Mouse (Mus musculus) midbrain, embryonic 10.5 days (tissue): ENCODE measurements around the gene Ercc6. TPM values are rescaled to one million over a fixed set of nuclear protein-coding genes. Genes with fewer than 3 reads are reported as not detected.

Experiments
- DNase-seq: peaks from one replicate; pipeline ENCODE4 v3.0.0-alpha.2; 2017; ENCODE audit warnings: low spot score
- H3K27ac ChIP-seq: fragments of 300-500 bp; sonication (generic); replicated peaks from 2 replicates; pipeline ENCODE4 v1.5.1; 2016; ENCODE audit warnings: mild to moderate bottlenecking
- H3K27me3 ChIP-seq: fragments of 300-500 bp; sonication (generic); 2 replicates; pipeline ENCODE4 v1.6.1; 2016; ENCODE audit warnings: low read depth, mild to moderate bottlenecking; ENCODE audit not compliant: poor library complexity, severe bottlenecking
- H3K36me3 ChIP-seq: fragments of 300-500 bp; sonication (generic); 2 replicates; pipeline ENCODE4 v1.6.1; 2016; ENCODE audit warnings: mild to moderate bottlenecking, moderate library complexity
- H3K4me1 ChIP-seq: fragments of 300-500 bp; sonication (generic); 2 replicates; pipeline ENCODE4 v1.6.1; 2016
- H3K4me3 ChIP-seq: fragments of 300-500 bp; sonication (generic); 2 replicates; pipeline ENCODE4 v1.5.1; 2016; ENCODE audit warnings: mild to moderate bottlenecking, moderate library complexity
- H3K9me3 ChIP-seq: fragments of 300-500 bp; sonication (generic); replicated peaks from 2 replicates; pipeline ENCODE4 v1.6.1; 2016; ENCODE audit warnings: mild to moderate bottlenecking
- WGBS: fragments of 180-500 bp; shearing (Covaris S2); methylation state at CpG from one replicate; pipeline ENCODE4 v1.1.7; 2016; 5-methylcytosine and 5-hydroxymethylcytosine counted together
- polyA plus RNA-seq: library from polyadenylated mRNA; unstranded; fragments of >200 nt; fragmentation: Nextera tagmentation; extraction: Ambion mirVana; gene quantifications from 2 replicates; pipeline ENCODE4 v1.2.1, GENCODE M21; 2016

Gene Ercc6
- polyA plus RNA-seq, 1 experiment from 2014 or later, result 26.0 TPM

GRCm38 (mm10) chr14:32525996-32526705 is 12.8 kb downstream of the Ercc6 start:
- H3K4me3 ChIP-seq, result no peak overlapping the region
- peaks cover 63% of the 10 kb centered on the region for H3K36me3 ChIP-seq
- H3K9me3 ChIP-seq, result no peaks in the 10 kb centered on the region
- H3K27me3 ChIP-seq, result no peaks in the 10 kb centered on the region
- no peak overlapping the region for H3K27ac ChIP-seq
- no peaks in the 10 kb centered on the region for H3K4me1 ChIP-seq
- DNase-seq, result no peak
- WGBS, result 80% methylated on average over 14 of the region's 14 CpGs

GRCm38 (mm10) chr14:32527211-32527610 is 13.9 kb downstream of the Ercc6 start:
- Histone ChIP-seq H3K36me3 (peaks cover 58% of the 10 kb centered on the region), H3K27ac (no peak overlapping the region), H3K9me3 (no peaks in the 10 kb centered on the region), H3K27me3 (no peaks in the 10 kb centered on the region), H3K4me1 (peaks cover 8% of the 10 kb centered on the region), H3K4me3 (no peak overlapping the region)
- no peak for DNase-seq
- 91% methylated on average over 9 of the region's 9 CpGs for WGBS

GRCm38 (mm10) chr14:32529036-32529435 is 15.7 kb downstream of the Ercc6 start:
- Histone ChIP-seq H3K36me3 (peaks cover 61% of the 10 kb centered on the region), H3K9me3 (no peaks in the 10 kb centered on the region), H3K27ac (no peak overlapping the region), H3K27me3 (no peaks in the 10 kb centered on the region), H3K4me1 (peaks cover 16% of the 10 kb centered on the region), H3K4me3 (no peak overlapping the region)
- DNase-seq, result no peak
- WGBS, result 91% methylated on average over 7 of the region's 7 CpGs

- DNase-seq, result no peak
- Histone ChIP-seq H3K9me3 (no peaks in the 10 kb centered on the region), H3K4me1 (peaks cover 16% of the 10 kb centered on the region), H3K36me3 (peaks cover 61% of the 10 kb centered on the region), H3K27ac (no peak overlapping the region), H3K27me3 (no peaks in the 10 kb centered on the region), H3K4me3 (no peak overlapping the region)
- WGBS, result 20% methylated on average over 2 of the region's 2 CpGs
Observed at GRCm38 (mm10) chr14:32530896-32531295, 17.6 kb downstream of the Ercc6 start.

GRCm38 (mm10) chr14:32531371-32531770 is 18.1 kb downstream of the Ercc6 start:
- Histone ChIP-seq H3K36me3 (peaks cover 61% of the 10 kb centered on the region), H3K4me1 (peaks cover 16% of the 10 kb centered on the region), H3K27me3 (no peaks in the 10 kb centered on the region), H3K27ac (0 out of 2 replicates have a peak overlapping the region, but pooled peaks have one; percentile 33), H3K9me3 (no peaks in the 10 kb centered on the region), H3K4me3 (no peak overlapping the region)
- no peak for DNase-seq
- 87% methylated on average over 3 of the region's 3 CpGs for WGBS

- Histone ChIP-seq H3K4me1 (peaks cover 16% of the 10 kb centered on the region), H3K9me3 (no peaks in the 10 kb centered on the region), H3K4me3 (no peak overlapping the region), H3K27ac (no peak overlapping the region), H3K36me3 (peaks cover 57% of the 10 kb centered on the region), H3K27me3 (no peaks in the 10 kb centered on the region)
- DNase-seq, result no peak
- WGBS, result 76% methylated on average over 7 of the region's 7 CpGs
Observed at GRCm38 (mm10) chr14:32532381-32533147, 19.2 kb downstream of the Ercc6 start.

DNA sequence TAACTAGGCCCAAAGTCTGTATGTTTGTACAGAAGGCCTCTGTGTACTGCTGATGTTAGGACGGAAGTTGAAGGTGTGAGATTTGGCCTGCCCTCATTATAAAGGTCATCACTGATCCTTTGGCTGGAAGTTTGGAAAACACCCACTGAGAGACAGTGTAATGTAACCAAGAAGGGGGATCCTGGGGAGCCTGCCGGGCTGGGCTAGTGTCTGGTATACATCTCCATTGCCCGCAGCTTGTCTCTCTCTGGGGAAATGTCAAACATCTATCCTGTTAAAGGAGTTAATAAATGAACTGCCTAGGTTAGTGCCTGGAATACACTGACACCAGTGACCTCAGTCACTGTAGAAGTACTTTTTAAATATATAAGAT is 19.8 kb downstream of the Ercc6 start:
- DNase-seq, result no peak
- 77% methylated on average over 3 of the region's 3 CpGs for WGBS
- H3K36me3 ChIP-seq, result peaks cover 61% of the 10 kb centered on the region
- H3K27ac ChIP-seq, result no peak overlapping the region
- peaks cover 16% of the 10 kb centered on the region for H3K4me1 ChIP-seq
- H3K4me3 ChIP-seq, result no peak overlapping the region
- H3K9me3 ChIP-seq, result no peaks in the 10 kb centered on the region
- no peaks in the 10 kb centered on the region for H3K27me3 ChIP-seq

DNA sequence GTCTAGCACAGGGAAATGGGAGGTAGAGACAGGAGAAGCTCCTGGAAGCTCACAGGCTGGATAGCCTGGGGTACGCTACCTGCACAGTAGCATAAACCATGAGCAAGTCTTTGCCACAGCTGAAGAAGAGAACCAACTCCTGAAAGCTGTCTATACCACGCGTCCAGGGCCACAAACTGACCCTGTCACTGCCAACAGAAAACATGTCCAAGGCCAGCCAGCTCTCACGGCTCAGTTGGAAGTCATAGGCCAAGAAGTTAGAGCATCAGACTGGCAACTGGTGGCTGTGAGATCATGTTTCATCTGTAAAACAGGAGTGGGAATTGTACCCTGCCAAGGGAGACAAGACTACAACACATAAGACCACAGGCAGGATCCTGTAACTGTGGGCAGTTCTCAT is 20.3 kb downstream of the Ercc6 start:
- DNase-seq, result no peak
- no peak overlapping the region for H3K27ac ChIP-seq
- peaks cover 16% of the 10 kb centered on the region for H3K4me1 ChIP-seq
- H3K4me3 ChIP-seq, result no peak overlapping the region
- no peaks in the 10 kb centered on the region for H3K9me3 ChIP-seq
- H3K27me3 ChIP-seq, result no peaks in the 10 kb centered on the region
- 89% methylated on average over 4 of the region's 4 CpGs for WGBS
- H3K36me3 ChIP-seq, result peaks cover 60% of the 10 kb centered on the region

DNA sequence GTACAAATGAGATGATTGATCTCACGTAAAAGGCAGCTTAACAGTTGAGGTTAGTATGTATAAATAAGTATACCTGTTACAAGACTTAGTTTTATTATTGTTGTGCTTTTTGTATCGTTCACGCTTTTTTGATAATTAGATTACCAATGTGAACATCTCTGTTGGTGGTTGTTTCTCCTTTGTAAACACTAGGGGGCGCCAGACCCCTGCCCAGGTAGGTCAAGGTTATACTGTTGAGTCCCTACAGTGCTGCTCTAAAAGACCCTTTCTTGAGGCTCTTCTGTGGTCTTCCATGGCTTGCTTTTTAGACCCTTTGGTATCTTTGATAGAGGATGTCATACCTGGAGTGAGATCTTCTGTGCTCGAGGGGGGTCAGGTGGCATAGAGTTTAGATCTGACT is 20.8 kb downstream of the Ercc6 start:
- Histone ChIP-seq H3K4me1 (peaks cover 16% of the 10 kb centered on the region), H3K36me3 (peaks cover 55% of the 10 kb centered on the region), H3K4me3 (no peak overlapping the region), H3K9me3 (no peaks in the 10 kb centered on the region), H3K27ac (no peak overlapping the region), H3K27me3 (no peaks in the 10 kb centered on the region)
- WGBS, result 74% methylated on average over 5 of the region's 5 CpGs
- no peak for DNase-seq

- WGBS, result 91% methylated on average over 9 of the region's 9 CpGs
- Histone ChIP-seq H3K4me3 (no peak overlapping the region), H3K27ac (no peak overlapping the region), H3K9me3 (no peaks in the 10 kb centered on the region), H3K27me3 (no peaks in the 10 kb centered on the region), H3K4me1 (peaks cover 11% of the 10 kb centered on the region), H3K36me3 (peaks cover 65% of the 10 kb centered on the region)
- DNase-seq, result no peak
Observed at GRCm38 (mm10) chr14:32536763-32537162, 23.4 kb downstream of the Ercc6 start.

GRCm38 (mm10) chr14:32538115-32538514 is 24.8 kb downstream of the Ercc6 start:
- H3K9me3 ChIP-seq, result no peaks in the 10 kb centered on the region
- peaks cover 78% of the 10 kb centered on the region for H3K36me3 ChIP-seq
- no peaks in the 10 kb centered on the region for H3K4me1 ChIP-seq
- H3K27me3 ChIP-seq, result no peaks in the 10 kb centered on the region
- no peak overlapping the region for H3K4me3 ChIP-seq
- no peak for DNase-seq
- WGBS, result 94% methylated on average over 1 of the region's 1 CpGs
- no peak overlapping the region for H3K27ac ChIP-seq

GRCm38 (mm10) chr14:32543075-32543474 is 29.8 kb downstream of the Ercc6 start:
- no peak for DNase-seq
- H3K27ac ChIP-seq, result no peak overlapping the region
- H3K27me3 ChIP-seq, result no peaks in the 10 kb centered on the region
- no peaks in the 10 kb centered on the region for H3K4me1 ChIP-seq
- H3K9me3 ChIP-seq, result no peaks in the 10 kb centered on the region
- H3K4me3 ChIP-seq, result no peak overlapping the region
- H3K36me3 ChIP-seq, result peaks cover 75% of the 10 kb centered on the region

DNA sequence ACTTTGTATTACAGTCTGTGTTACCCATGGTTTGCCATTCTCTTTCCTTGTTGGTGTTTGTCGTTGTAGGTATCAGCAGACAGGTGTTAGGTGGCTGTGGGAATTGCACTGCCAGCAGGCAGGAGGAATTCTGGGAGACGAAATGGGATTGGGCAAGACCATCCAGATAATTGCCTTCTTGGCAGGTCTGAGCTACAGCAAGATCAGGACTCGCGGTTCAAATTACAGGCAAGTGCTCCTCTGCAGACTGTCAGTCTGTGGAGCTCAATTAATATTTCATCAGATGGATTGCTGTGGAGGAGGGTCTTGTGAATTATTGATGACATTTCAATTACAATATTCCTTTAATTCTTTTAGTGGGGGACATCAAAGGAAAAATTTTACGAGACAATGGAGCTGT is 33.4 kb downstream of the Ercc6 start:
- Histone ChIP-seq H3K9me3 (no peaks in the 10 kb centered on the region), H3K27ac (no peak overlapping the region), H3K27me3 (no peaks in the 10 kb centered on the region), H3K4me3 (no peak overlapping the region), H3K36me3 (peaks cover 64% of the 10 kb centered on the region), H3K4me1 (no peaks in the 10 kb centered on the region)
- DNase-seq, result no peak
- WGBS, result 88% methylated on average over 5 of the region's 5 CpGs
